Mouse (Mus musculus): ENCODE measurements around the gene Dctn2. TPM values are rescaled to one million over a fixed set of nuclear protein-coding genes. Genes with fewer than 3 reads are reported as not detected.

Dctn2 gene
- total and polyA plus RNA-seq, 3 experiments = 240 to 297 TPM; not detected in 1

DNA sequence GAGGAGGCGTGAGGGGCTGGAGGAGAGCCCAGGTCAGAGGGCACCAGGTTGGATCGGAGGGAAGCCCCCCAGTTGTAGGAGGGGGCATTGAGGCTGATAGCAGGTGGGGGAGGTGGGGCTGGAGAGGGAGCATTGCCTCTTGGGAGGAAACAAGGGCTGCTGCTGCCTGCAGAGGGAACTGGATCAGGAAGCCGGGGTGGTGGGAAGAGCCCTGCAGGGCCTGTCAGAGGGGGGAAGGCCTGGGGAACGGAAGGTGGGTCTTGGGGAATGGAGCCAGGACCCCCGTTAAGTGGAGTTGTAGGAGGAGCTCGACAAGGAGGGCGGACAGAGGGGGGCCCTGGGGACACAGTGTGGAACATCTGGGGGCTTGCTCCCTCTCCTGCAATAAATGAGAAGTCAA is 20.0 kb downstream of the Dctn2 start:
- H3K4me1 ChIP-seq (ENCODE audit: control insufficient read depth in 1 of 2, insufficient read depth in 2 of 2, low read length in 2 of 2) = peaks cover 0 to 9% of the 10 kb centered on the region in 2 experiments; a peak in 2 of 4 replicates
- H3K9me3 ChIP-seq (replicated peaks; ENCODE audit: insufficient read depth, low read length) = no peaks in the 10 kb centered on the region
- H3K9ac ChIP-seq (ENCODE audit: control insufficient read depth, low read depth, low read length, poor library complexity, severe bottlenecking) = no peak overlapping the region
- H3K36me3 ChIP-seq (ENCODE audit: control insufficient read depth in 1 of 2, insufficient read depth in 2 of 2, low read length in 2 of 2) = peaks cover 0 to 6% of the 10 kb centered on the region in 2 experiments; a peak in 2 of 4 replicates
- no peak overlapping the region for H3K27ac ChIP-seq (ENCODE audit: control insufficient read depth, low read depth, low read length)
- H3K4me3 ChIP-seq (ENCODE audit: control insufficient read depth in 1 of 2, insufficient read depth in 1 of 2, low read depth in 2 of 2, low read length in 2 of 2) = no peak overlapping the region
- TF ChIP-seq MAX (IDR thresholded peaks at IDR 0.05; ENCODE audit: low read length) (no peak), ZNF384 (IDR thresholded peaks at IDR 0.05; ENCODE audit: low read depth, low read length) (no peak), MAZ (IDR thresholded peaks at IDR 0.05; ENCODE audit: low read depth, low read length) (peak; percentile 32; the same call in 1 of the 2 replicates), POLR2A (IDR thresholded peaks at IDR 0.05; ENCODE audit: control insufficient read depth in 1 of 2, insufficient read depth in 1 of 2, low read depth in 1 of 2, low read length in 2 of 2, poor library complexity in 1 of 2) (peak in 1 of 2 experiments; percentile 15; a peak in 1 of 4 replicates), ZMIZ1 (IDR thresholded peaks at IDR 0.05; ENCODE audit: low read depth, low read length) (0 out of 2 replicates have a peak, but pooled peaks have one; percentile 52), RCOR1 (IDR thresholded peaks at IDR 0.05; ENCODE audit: low read depth, low read length) (no peak), ETS1 (IDR thresholded peaks at IDR 0.05; ENCODE audit: low read depth, low read length) (no peak)
- no peaks in the 10 kb centered on the region for H3K27me3 ChIP-seq (ENCODE audit: control insufficient read depth in 1 of 2, insufficient read depth in 2 of 2, low read length in 2 of 2)
- peaks cover 49% of the 10 kb centered on the region for H3K79me2 ChIP-seq (ENCODE audit: control insufficient read depth, insufficient read depth, low read length, poor library complexity)
- no peak for DNase-seq (ENCODE audit: low read depth, low spot score)

DNA sequence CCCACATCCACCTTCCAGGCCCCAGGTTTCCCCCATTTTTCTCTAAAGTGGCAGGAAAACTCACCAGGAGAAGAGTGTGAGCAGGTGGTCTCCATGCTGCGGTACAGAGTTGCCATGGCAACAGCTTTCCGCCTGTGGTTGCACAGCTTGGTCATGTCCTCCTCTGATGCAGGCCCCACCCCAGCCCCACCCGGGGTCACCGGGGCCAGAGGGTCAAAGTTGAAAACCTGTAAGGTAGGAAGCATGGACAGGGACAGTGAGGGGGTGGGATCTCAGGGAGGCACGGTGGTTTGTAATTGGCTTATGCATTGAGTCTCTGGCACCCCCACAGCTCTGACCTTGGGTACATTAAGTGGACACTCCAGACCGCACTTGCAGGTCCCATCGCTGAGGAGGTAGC is 20.6 kb downstream of the Dctn2 start:
- Histone ChIP-seq H3K9me3 (replicated peaks; ENCODE audit: insufficient read depth, low read length) (no peaks in the 10 kb centered on the region), H3K79me2 (ENCODE audit: control insufficient read depth, insufficient read depth, low read length, poor library complexity) (peaks cover 54% of the 10 kb centered on the region), H3K27me3 (ENCODE audit: control insufficient read depth in 1 of 2, insufficient read depth in 2 of 2, low read length in 2 of 2) (no peaks in the 10 kb centered on the region), H3K4me1 (ENCODE audit: control insufficient read depth in 1 of 2, insufficient read depth in 2 of 2, low read length in 2 of 2) (peaks cover 0 to 9% of the 10 kb centered on the region in 2 experiments; a peak in 2 of 4 replicates), H3K27ac (ENCODE audit: control insufficient read depth, low read depth, low read length) (no peak overlapping the region), H3K9ac (ENCODE audit: control insufficient read depth, low read depth, low read length, poor library complexity, severe bottlenecking) (peak overlapping the region; percentile 93), H3K36me3 (ENCODE audit: control insufficient read depth in 1 of 2, insufficient read depth in 2 of 2, low read length in 2 of 2) (peaks cover 0 to 6% of the 10 kb centered on the region in 2 experiments; a peak in 2 of 4 replicates), H3K4me3 (ENCODE audit: control insufficient read depth in 1 of 2, insufficient read depth in 1 of 2, low read depth in 2 of 2, low read length in 2 of 2) (peak overlapping the region in 1 of 2 experiments; percentile 91; a peak in 1 of 4 replicates)
- TF ChIP-seq RAD21 (IDR thresholded peaks at IDR 0.05; ENCODE audit: low read depth, low read length) = no peak
- no peak for TF ChIP-seq ZC3H11A (IDR thresholded peaks at IDR 0.05; ENCODE audit: low read depth, low read length)
- no peak for TF ChIP-seq TCF12 (IDR thresholded peaks at IDR 0.05; ENCODE audit: low read depth, low read length)
- TF ChIP-seq GATA1 (IDR thresholded peaks at IDR 0.05; ENCODE audit: low read depth, low read length) = no peak
- no peak for TF ChIP-seq POLR2A (IDR thresholded peaks at IDR 0.05; ENCODE audit: control insufficient read depth in 1 of 2, insufficient read depth in 1 of 2, low read depth in 1 of 2, low read length in 2 of 2, poor library complexity in 1 of 2)
- TF ChIP-seq ELF1 (IDR thresholded peaks at IDR 0.05; ENCODE audit: low read depth, low read length) = no peak
- TF ChIP-seq SMC3 (IDR thresholded peaks at IDR 0.05; ENCODE audit: low read depth, low read length) = no peak
- DNase-seq (ENCODE audit: low read depth, low spot score) = no peak

DNA sequence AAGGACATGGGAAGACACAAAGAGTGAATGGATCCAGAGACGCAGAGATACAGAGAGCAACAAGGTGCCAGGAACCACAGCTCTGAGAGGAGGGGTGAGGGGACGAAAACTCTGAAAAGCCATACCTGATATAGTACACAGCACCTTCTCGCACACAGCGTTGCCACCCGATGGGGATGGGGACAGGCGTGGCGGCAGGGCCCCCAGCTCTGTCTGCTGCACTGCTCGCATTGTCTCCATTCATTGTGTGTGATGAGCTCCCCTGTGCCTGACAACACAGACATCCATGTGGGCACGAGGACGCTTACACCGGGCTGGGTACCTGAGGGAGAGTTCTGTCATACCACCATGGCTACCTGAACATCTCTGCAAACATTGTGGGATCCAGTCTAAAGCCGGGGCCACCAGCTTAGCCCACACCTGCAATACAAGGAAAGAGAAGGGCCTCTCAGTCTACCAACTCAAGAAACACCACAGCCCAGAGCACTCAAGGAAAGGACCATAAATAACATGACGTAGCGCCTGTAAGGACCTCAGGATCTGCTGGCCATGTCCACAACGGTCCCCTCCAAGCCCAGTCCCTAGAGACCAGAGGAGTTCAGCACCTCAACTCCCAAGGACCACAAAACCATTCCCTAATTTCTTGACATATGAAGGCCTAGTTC is 21.2 kb downstream of the Dctn2 start:
- DNase-seq (ENCODE audit: low read depth, low spot score) = no peak
- Histone ChIP-seq H3K4me3 (ENCODE audit: control insufficient read depth in 1 of 2, insufficient read depth in 1 of 2, low read depth in 2 of 2, low read length in 2 of 2) (peak overlapping the region; percentile 75 to 91), H3K27ac (ENCODE audit: control insufficient read depth, low read depth, low read length) (peak overlapping the region; percentile 89), H3K36me3 (ENCODE audit: control insufficient read depth in 1 of 2, insufficient read depth in 2 of 2, low read length in 2 of 2) (peaks cover 0 to 9% of the 10 kb centered on the region in 2 experiments; a peak in 3 of 4 replicates), H3K79me2 (ENCODE audit: control insufficient read depth, insufficient read depth, low read length, poor library complexity) (peaks cover 61% of the 10 kb centered on the region), H3K9ac (ENCODE audit: control insufficient read depth, low read depth, low read length, poor library complexity, severe bottlenecking) (peak overlapping the region; percentile 93), H3K9me3 (replicated peaks; ENCODE audit: insufficient read depth, low read length) (no peaks in the 10 kb centered on the region), H3K4me1 (ENCODE audit: control insufficient read depth in 1 of 2, insufficient read depth in 2 of 2, low read length in 2 of 2) (peaks cover 0 to 12% of the 10 kb centered on the region in 2 experiments; a peak in 2 of 4 replicates), H3K27me3 (ENCODE audit: control insufficient read depth in 1 of 2, insufficient read depth in 2 of 2, low read length in 2 of 2) (no peaks in the 10 kb centered on the region)
- TF ChIP-seq ZKSCAN1 (IDR thresholded peaks at IDR 0.05; ENCODE audit: low read depth, low read length) = no peak
- TF ChIP-seq NRF1 (IDR thresholded peaks at IDR 0.05; ENCODE audit: insufficient read depth, low read depth, low read length, poor library complexity, severe bottlenecking) = no peak
- TF ChIP-seq POLR2A (IDR thresholded peaks at IDR 0.05; ENCODE audit: control insufficient read depth in 1 of 2, insufficient read depth in 1 of 2, low read depth in 1 of 2, low read length in 2 of 2, poor library complexity in 1 of 2) = no peak
- TF ChIP-seq POLR2AphosphoS5 (IDR thresholded peaks at IDR 0.05; ENCODE audit: borderline replicate concordance, low read depth, low read length) = peak; percentile 86
- TF ChIP-seq ETS1 (IDR thresholded peaks at IDR 0.05; ENCODE audit: low read depth, low read length) = no peak
- no peak for TF ChIP-seq JUND (IDR thresholded peaks at IDR 0.05; ENCODE audit: low read depth, low read length)
- no peak for TF ChIP-seq USF2 (IDR thresholded peaks at IDR 0.05; ENCODE audit: borderline replicate concordance in 1 of 2, insufficient read depth in 1 of 2, low read depth in 1 of 2, low read length in 2 of 2)
- TF ChIP-seq BHLHE40 (IDR thresholded peaks at IDR 0.05; ENCODE audit: borderline replicate concordance, low read depth, low read length) = no peak

Data from MEL (cell line).